Mouse (Mus musculus) stomach, embryonic 16.5 days (tissue): Measurements from ENCODE around the gene Ripor2. TPM values are rescaled to one million over a fixed set of nuclear protein-coding genes. Genes with fewer than 3 reads are reported as not detected.

Experiments used
- ATAC-seq: fragments of 200-750 bp; cut with Nextera tagmentation; 2 replicates; pipeline ENCODE4 v1.8.0; 2017; ENCODE audit warnings: moderate number of reproducible peaks, moderate TSS enrichment; ENCODE audit not compliant: insufficient read depth, low FRiP score
- H3K27ac ChIP-seq: fragments of 300-500 bp; sonication (generic); 2 replicates; pipeline ENCODE4 v1.5.1; 2014; ENCODE audit warnings: low read length
- H3K27me3 ChIP-seq: fragments of 300-500 bp; sonication (generic); 2 replicates; pipeline ENCODE4 v1.6.1; 2014; ENCODE audit warnings: low read length, control low read depth, mixed read lengths; ENCODE audit not compliant: control insufficient read depth, insufficient read depth
- H3K36me3 ChIP-seq: fragments of 300-500 bp; sonication (generic); 2 replicates; pipeline ENCODE4 v1.6.1; 2014; ENCODE audit warnings: low read length; ENCODE audit not compliant: control insufficient read depth, insufficient read depth
- H3K4me1 ChIP-seq: fragments of 300-500 bp; sonication (generic); 2 replicates; pipeline ENCODE4 v1.6.1; 2014; ENCODE audit warnings: low read length, control low read depth, mixed read lengths; ENCODE audit not compliant: control insufficient read depth, insufficient read depth
- H3K4me2 ChIP-seq: fragments of 300-500 bp; sonication (generic); 2 replicates; pipeline ENCODE4 v1.6.1; 2014; ENCODE audit warnings: low read depth, low read length, mixed read lengths
- H3K4me3 ChIP-seq: fragments of 300-500 bp; sonication (generic); replicated peaks from 2 replicates; pipeline ENCODE4 v1.5.1; 2014; ENCODE audit warnings: mild to moderate bottlenecking, low read length
- H3K9ac ChIP-seq: fragments of 300-500 bp; sonication (generic); 2 replicates; pipeline ENCODE4 v1.6.1; 2014; ENCODE audit warnings: low read length
- H3K9me3 ChIP-seq: fragments of 300-500 bp; sonication (generic); replicated peaks from 2 replicates; pipeline ENCODE4 v1.6.1; 2016; ENCODE audit warnings: low read length, control low read depth; ENCODE audit not compliant: control insufficient read depth
- WGBS: fragments of 180-500 bp; shearing (Covaris S2); extraction: QIAGEN DNeasy Blood & Tissue Kit; methylation state at CpG from one replicate; pipeline ENCODE4 v1.1.7; 2014; 5-methylcytosine and 5-hydroxymethylcytosine counted together
- polyA plus RNA-seq: library from polyadenylated mRNA; unstranded; fragments of >200 nt; fragmentation: Nextera tagmentation; extraction: Ambion mirVana; gene quantifications from 2 replicates; pipeline ENCODE4 v1.2.1, GENCODE M21; 2015

The Ripor2 gene
- polyA plus RNA-seq, 1 experiment from 2014 or later: 4.3 TPM

DNA sequence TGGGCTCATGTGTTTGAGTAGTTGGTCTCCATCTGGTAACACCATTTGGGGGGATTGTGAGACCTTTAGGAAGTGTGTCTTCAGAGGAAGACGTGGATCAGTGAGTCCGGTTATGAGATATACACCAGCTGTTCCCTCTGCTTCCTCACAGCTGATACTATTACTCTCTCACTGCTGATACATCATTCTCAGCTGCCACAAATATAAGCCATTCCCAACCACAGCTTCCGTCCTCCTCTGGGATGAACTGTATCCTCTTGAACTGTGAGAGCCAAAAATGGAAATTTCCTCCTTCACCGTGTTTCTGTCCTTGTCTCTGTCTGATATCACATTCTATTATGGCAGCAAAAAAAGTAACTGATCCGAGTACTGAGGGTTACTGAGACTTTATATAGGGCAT, 28.9 kb downstream of the Ripor2 start:
- Histone ChIP-seq H3K27me3 (no peaks in the 10 kb centered on the region), H3K4me3 (no peak overlapping the region), H3K9me3 (no peaks in the 10 kb centered on the region), H3K4me2 (no peak overlapping the region), H3K36me3 (no peaks in the 10 kb centered on the region), H3K9ac (no peak overlapping the region), H3K4me1 (no peaks in the 10 kb centered on the region), H3K27ac (no peak overlapping the region)
- WGBS: 60% methylated on average over 5 of the region's 5 CpGs
- ATAC-seq: no peak

DNA sequence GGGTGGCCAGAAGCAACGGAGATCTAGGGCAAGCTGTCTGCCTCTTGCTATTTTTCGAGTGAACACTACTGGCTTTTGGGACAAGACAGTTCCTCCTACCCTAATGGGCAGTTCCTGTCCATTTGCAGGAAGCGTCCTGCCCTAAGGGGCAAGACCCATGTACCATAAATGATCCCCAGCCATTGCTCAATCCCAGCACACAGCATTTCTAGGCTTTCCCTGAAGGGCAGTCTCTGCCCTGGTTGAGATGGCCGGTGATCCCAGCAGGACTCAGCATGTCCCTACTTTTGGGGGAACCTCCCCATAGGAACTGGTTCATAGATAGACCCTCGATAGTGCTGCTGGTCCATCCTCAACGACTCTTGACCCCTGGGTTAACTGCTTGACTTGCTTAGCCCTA, 31.0 kb downstream of the Ripor2 start:
- no peak overlapping the region for H3K4me2 ChIP-seq
- no peak overlapping the region for H3K27ac ChIP-seq
- no peaks in the 10 kb centered on the region for H3K9me3 ChIP-seq
- no peak for ATAC-seq
- WGBS: 79% methylated on average over 6 of the region's 6 CpGs
- H3K4me1 ChIP-seq: peaks cover 5% of the 10 kb centered on the region; the same call in 1 of the 2 replicates
- H3K4me3 ChIP-seq: no peak overlapping the region
- no peak overlapping the region for H3K9ac ChIP-seq
- no peaks in the 10 kb centered on the region for H3K36me3 ChIP-seq
- no peaks in the 10 kb centered on the region for H3K27me3 ChIP-seq

DNA sequence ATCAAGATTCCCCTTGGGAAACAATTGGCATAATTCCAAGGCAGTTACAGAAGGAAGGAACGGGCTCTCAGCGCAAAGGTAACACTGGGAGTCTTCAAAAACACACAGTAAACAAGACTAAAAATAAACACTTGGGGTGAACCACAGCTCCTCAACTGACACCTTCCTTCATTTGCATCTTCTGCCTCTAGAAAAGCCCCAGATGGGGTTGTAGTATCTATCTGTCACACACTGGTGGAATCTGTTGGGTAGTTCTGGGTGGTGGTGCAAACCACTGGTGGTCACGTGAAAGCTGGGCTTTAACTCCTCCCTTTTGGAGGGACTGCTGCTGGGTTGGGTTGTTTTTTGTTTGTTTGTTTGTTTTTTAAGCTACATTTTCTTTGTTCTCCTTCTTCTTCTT, 31.4 kb downstream of the Ripor2 start:
- peaks cover 5% of the 10 kb centered on the region; the same call in 1 of the 2 replicates for H3K4me1 ChIP-seq
- H3K36me3 ChIP-seq: no peaks in the 10 kb centered on the region
- H3K27ac ChIP-seq: no peak overlapping the region
- no peak for ATAC-seq
- H3K9me3 ChIP-seq: no peaks in the 10 kb centered on the region
- H3K4me2 ChIP-seq: no peak overlapping the region
- H3K4me3 ChIP-seq: no peak overlapping the region
- WGBS: 75% methylated on average over 3 of the region's 3 CpGs
- H3K27me3 ChIP-seq: no peaks in the 10 kb centered on the region
- no peak overlapping the region for H3K9ac ChIP-seq

DNA sequence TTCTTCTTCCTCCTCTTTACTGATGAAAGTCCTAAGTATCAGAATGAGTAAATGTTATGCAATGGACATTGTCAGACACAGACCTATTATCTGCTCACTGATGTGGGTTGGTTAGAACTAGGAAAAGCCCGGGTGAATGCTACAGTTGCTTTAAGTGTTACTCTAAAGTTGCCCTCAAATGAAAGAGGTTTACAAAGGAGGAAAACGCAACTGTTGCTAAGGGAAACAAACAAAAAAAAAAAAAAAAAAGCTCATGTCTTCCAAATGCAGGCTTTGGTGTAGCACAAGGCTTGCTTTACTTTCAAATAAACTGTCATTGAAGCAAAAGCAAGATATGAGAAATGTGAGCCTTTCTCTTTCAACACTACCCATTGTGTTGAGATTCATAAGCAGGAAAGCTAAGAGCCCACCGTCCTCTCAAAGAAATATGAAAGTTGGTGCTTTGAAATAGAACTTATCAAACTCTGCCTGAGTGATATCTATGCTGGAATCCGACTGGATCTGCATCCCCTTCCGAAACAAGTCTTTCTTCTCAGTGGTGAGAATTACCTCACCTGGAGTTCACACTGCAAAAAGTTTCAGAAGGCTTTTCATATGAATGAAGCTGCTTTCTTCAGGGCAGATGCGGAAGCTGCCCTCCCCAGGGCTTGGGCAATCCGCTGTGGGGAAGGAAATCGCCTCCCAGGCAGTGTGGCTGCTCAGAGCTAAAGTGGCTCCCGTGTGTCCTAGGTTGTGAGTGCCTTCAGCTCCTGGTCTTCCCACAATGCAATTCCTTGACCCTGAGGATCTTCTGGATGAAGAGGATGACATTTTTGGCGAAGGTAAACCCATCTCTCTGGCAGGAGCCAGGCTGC, 32.2 kb downstream of the Ripor2 start:
- Histone ChIP-seq H3K36me3 (no peaks in the 10 kb centered on the region), H3K4me1 (peaks cover 5% of the 10 kb centered on the region; the same call in 1 of the 2 replicates), H3K27me3 (no peaks in the 10 kb centered on the region), H3K9me3 (no peaks in the 10 kb centered on the region), H3K4me3 (no peak overlapping the region), H3K27ac (no peak overlapping the region), H3K4me2 (no peak overlapping the region), H3K9ac (no peak overlapping the region)
- WGBS: 55% methylated on average over 10 of the region's 10 CpGs
- no peak for ATAC-seq

DNA sequence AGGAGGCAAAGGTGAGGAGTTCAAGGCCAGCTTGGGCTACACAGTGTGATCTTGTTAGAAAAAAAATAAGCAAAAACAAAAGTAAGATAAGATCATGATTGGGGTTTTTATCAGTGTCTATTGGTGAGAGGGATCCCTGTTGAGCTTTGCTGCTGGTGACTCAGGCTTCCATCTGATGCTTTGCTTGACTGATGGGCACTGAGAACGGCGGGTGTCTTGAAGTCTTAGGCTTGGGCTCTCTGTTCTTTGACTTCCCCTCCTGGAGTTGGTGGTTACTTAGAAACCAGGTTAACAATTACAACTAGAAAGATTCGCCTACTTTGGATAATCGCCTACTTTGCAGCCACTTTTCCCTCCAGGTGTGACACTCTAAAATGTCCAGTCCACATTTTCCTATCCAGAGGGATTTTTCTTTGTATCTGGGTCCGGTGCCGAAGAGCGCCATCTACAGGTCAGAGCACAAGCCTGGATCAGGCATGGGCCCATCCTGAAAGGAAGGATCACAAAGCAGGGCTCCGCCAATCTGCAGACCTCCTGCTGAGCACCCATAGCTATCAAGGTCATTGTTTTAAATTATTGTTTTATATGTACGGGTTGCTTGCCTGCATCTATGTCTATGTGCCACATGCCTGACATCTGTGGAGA, 34.1 kb downstream of the Ripor2 start:
- no peaks in the 10 kb centered on the region for H3K36me3 ChIP-seq
- peaks cover 13% of the 10 kb centered on the region for H3K4me1 ChIP-seq
- no peaks in the 10 kb centered on the region for H3K9me3 ChIP-seq
- no peak overlapping the region for H3K9ac ChIP-seq
- H3K27ac ChIP-seq: no peak overlapping the region
- ATAC-seq: no peak
- 66% methylated on average over 9 of the region's 9 CpGs for WGBS
- no peaks in the 10 kb centered on the region for H3K27me3 ChIP-seq
- H3K4me3 ChIP-seq: no peak overlapping the region
- no peak overlapping the region for H3K4me2 ChIP-seq

DNA sequence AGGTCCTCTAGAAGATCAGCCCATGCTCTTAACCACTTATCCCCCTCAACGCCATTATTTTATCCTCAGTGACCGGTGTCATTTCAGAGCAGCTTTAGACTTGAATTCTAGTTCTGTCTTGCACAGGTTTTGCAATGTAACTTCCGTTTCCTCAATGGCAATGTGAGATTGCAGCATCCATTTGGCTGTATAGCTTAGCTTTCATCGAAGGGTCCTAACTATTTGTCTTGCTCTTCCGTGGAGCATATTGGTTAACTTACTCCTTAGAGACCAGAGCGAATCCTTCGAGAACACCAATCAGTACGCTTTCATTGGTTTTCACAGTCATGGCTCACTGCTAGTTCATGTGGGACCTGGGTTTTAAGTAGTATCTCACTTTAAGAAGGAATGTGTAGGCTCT, 34.7 kb downstream of the Ripor2 start:
- Histone ChIP-seq H3K9ac (no peak overlapping the region), H3K9me3 (no peaks in the 10 kb centered on the region), H3K36me3 (no peaks in the 10 kb centered on the region), H3K4me1 (peaks cover 16% of the 10 kb centered on the region), H3K4me2 (no peak overlapping the region), H3K27ac (no peak overlapping the region), H3K4me3 (no peak overlapping the region), H3K27me3 (no peaks in the 10 kb centered on the region)
- no peak for ATAC-seq
- 89% methylated on average over 8 of the region's 8 CpGs for WGBS

DNA sequence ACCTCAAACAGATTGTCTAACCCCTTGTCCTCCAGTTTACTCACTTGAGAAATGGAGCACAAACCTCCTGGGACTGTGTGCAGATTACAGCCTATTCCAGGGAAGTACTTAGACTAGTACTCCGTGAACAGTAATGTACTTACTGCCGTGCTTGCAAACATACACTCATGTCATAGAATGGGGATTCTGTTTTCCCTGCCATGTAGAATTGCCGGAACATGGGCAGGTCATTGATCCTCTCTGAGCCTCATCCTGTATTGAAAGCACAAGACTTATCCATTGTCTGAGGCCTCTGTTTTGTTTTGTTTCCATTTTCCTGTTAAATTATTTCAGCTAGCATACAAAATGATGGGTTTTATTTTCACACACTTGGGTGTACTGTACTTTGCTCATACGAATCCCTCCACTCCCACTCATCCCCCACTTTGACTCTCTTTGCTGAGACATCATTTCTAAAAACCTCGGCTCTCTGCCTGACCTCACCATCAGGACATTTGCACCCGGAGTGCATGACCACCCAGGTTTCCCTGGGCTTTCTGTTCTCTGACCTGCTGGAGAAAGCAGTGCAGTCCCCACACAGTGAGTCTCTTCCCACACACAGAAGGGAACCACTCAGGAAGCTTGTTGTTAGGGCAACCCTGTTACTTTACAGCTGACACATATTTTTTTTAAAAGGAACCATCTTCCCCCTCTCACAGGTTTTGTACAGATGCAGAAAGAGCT, 35.2 kb downstream of the Ripor2 start:
- Histone ChIP-seq H3K4me2 (no peak overlapping the region), H3K9me3 (no peaks in the 10 kb centered on the region), H3K27ac (no peak overlapping the region), H3K4me3 (no peak overlapping the region), H3K27me3 (no peaks in the 10 kb centered on the region), H3K36me3 (no peaks in the 10 kb centered on the region), H3K9ac (0 out of 2 replicates have a peak overlapping the region, but pooled peaks have one; percentile 5), H3K4me1 (peaks cover 16% of the 10 kb centered on the region)
- ATAC-seq: no peak
- WGBS: 55% methylated on average over 6 of the region's 6 CpGs

DNA sequence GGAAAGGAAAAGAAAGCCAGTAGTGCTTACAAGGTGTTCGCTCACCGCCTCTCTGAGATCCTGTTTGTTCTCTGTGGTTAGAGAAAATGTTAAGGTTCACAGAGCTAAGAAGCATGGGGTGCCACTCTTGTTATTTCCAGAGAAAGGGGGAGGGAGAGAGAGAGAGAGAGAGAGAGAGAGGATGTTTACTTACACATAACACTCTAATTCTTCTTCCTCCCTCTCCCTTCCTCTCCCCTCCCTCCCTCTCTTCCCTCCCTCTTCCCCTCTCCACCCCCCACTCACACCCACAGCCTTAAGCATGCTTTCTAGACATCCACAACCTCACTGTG, 35.8 kb downstream of the Ripor2 start:
- Histone ChIP-seq H3K4me3 (no peak overlapping the region), H3K9ac (no peak overlapping the region), H3K4me2 (no peak overlapping the region), H3K36me3 (no peaks in the 10 kb centered on the region), H3K9me3 (no peaks in the 10 kb centered on the region), H3K4me1 (peaks cover 16% of the 10 kb centered on the region), H3K27me3 (no peaks in the 10 kb centered on the region), H3K27ac (no peak overlapping the region)
- 48% methylated on average over 2 of the region's 2 CpGs for WGBS
- no peak for ATAC-seq

DNA sequence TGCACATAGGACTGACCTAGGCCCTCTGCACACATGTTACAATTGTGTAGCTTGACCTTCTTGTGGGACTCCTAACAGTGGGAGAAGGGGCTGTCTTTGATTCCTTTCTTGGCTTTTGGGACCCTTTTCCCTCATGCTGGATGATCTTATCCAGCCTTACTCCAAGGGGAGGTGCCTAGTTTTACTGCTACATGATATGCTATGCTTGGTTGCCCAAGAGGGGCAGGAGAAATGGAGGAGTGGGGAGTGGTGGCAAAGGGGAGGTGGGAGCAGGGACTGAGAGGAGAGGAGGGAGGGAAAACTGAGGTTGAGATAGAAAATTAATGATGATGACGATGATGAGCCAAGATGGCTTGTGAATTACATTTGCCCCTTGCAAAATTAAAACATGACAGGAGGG, 37.7 kb downstream of the Ripor2 start:
- no peak for ATAC-seq
- no peak overlapping the region for H3K9ac ChIP-seq
- 81% methylated on average over 1 of the region's 1 CpGs for WGBS

More for the DNA sequence above, 37.7 kb downstream of the Ripor2 start:
- H3K27ac ChIP-seq: 0 out of 2 replicates have a peak overlapping the region, but pooled peaks have one; percentile 42
- no peaks in the 10 kb centered on the region for H3K9me3 ChIP-seq
- H3K4me2 ChIP-seq: no peak overlapping the region
- H3K27me3 ChIP-seq: no peaks in the 10 kb centered on the region
- H3K4me1 ChIP-seq: peaks cover 16% of the 10 kb centered on the region
- H3K4me3 ChIP-seq: no peak overlapping the region
- no peaks in the 10 kb centered on the region for H3K36me3 ChIP-seq
